Mouse (Mus musculus) lung, adult 18-20 months (tissue): ENCODE results near the gene Rhoq.
A peak's percentile ranks its signal among the peaks of the same experiment; 100 is the strongest.

Experiments
- DNase-seq, 2 experiments: peaks; one replicate each; pipeline ENCODE4 v3.0.0; 2022; ENCODE audit warnings: mixed read lengths in 2 of 2

Gene Rhoq

GRCm38 (mm10) chr17:87011301-87012019, 48.6 kb downstream of the Rhoq start:
- DNase-seq = no peak

DNA sequence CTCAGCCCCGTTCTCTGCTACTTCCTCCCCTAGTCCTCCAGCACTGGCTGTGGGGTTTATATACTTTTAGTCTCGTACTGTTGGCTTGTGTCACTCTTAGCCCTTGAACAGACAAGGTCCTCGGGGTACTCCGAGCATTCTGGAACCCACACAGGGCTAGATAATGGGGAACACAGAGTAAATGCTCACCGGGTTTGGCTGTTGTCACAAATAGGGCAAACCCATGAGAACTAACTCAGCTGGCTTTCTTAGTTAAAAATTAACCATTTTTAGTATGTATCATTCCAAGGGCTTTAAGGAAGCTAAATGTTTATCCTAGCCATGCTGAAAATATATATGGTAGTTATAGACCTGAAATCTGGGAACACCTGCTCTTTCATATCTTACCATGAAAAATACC, 56.8 kb downstream of the Rhoq start:
- no peak for DNase-seq

DNA sequence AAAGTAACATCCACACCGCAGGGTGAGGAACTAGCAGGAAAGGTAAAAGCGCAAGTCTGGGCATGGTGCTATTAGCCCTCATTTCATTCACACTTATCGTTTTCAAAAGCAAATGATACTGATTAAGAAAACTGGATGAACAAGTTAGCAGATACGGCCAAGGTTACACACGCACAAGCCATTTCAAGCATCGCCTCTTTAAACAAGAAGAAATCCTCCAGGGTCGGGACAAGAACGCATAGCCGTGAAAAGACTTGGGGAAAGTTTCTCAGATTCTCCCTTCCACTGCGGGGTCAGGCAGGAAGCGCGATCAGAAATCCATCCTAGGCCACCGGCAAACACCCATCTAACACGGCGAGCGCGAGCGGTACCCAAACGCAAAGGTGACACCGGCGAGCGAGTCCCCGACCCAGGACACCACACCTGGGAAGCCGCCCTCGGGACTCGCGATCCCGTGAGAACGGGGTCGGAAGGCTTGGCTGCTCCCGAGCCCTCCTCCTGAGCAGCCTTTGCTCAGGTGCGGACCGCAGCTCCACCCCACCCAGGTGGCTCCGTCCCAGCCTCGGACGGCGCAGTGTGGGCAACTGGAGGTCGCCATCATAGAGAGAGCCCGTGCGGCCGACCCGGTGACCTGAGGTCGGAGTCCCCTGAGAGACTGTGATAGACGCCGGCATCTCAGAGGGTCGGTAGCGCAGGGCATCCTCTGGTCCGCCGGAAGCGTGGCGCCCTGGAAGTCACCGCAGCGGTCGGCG, 61.8 kb downstream of the Rhoq start:
- DNase-seq = peak in 1 of 2 experiments; percentile 25

DNA sequence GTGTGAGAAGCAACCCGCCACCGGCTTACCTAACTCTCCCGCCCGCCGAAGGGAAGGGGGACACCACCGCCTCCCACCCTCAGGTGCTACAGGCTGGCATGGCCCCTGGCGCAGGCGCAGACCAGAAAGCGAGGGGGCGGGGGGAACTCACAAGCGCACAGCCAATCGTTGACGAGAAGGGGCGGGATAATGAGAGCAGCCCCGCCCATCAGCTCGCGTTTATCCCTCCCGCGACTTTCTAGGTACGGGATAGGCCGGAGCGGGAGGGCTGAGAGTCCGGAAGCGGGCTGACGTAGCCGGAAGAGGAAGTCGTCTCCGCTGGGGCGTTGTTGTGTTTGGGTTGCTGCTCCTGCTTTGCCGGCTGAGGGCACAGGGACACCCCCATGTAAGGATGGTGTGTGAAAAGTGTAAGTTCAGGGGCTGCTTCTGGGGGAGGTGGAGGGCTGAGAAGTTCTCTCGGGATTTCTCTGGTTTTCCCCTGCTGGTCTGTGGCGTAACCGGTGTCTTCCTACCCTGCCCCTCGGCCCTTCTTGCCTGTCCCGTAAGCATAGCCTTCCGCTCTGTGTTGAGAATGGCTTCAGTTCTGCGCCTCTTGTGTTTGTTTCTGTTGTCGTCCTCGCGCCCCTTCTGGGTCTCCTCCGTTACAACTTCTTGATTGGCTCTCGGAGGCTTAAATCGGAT, 62.5 kb downstream of the Rhoq start, which contains the start of the genes Pigf and Cript:
Pigf (minus strand) TSS at position 138 of the 681 bp plus-strand sequence.
Cript (plus strand) TSS at position 282 of the 681 bp plus-strand sequence.
- DNase-seq = peak; percentile 98 to 99

DNA sequence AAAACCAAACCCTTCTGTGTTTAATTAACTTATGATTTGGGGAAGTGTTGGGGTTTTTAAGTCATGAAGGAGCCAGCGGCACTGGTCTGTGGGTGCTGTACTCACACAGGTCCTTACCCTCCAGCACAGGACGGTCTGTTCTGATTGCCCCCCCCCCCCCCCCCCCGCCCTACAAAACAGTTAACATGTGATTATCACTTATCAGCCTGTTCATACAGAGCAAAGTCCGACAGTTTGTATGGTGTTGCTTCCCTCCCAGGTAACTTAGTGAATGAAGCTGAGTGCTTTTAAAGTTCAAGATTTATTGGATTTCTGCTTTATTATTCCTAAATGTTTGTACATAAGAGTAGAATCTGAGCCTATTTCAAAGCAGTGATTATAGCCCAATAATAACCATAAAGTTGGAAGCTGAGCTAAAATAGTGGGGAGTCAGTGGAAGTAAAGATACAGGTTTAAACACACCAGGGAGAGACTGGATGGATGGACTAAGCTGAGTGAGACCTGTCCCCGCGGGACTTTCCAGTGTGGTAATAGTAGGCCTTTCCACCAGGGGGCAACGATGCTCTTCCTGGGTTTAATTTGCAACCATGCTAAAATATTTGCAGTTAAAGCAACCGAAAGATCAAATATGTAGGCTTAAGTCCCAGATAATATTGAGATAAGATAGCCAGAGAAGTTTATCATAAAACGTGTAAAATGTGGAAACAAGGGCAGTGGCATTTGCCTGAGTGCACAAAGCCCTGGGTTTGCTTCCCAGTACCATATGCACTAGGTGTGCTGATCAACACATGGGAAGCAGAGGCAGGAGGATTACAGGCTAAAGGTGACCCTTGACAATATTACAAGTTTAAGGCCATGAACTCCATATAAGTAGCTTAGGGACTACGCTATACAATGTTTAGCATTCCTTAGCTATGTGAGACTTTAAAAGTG, 73.5 kb downstream of the Rhoq start:
- peak in 1 of 2 experiments; percentile 17 for DNase-seq

DNA sequence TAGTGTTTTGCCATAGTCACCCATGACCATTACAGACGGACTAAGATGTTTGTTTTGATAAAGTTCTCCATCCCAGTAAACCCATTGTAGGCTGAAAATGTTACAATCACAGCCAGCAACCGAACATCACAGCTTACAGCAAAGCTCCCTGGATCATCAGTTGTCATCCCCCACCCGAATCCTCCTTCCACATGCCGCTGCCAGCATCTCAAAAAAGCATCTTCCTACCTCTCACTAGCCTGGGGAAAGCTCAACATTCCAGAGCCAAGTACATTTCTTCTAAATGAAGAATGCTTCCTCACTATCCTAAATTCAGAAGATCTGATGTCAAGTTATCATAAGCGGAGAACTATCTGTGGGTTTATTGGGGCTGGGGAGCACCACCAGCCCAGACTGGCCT, 75.6 kb downstream of the Rhoq start:
- DNase-seq = no peak

GRCm38 (mm10) chr17:87041739-87042138, 78.9 kb downstream of the Rhoq start:
- DNase-seq = peak; percentile 58 to 75

DNA sequence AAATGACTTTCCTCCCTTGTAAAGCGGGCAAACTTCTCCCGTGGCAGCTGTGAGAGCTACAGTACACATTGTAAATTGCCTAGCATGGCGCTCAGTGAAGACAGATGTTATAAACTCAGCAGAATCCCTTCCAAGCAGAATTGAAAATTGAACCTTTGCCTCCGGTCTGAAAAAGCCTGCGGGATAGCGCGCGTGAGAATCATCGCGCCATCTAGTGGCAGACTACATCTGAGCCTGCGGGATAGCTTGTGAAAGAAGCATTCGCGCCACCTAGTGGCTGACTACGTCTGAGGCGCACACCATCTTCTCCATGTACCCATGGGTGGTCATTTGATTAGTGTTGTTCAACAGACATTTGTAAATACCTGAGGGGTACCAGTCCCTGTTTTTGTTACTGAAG, 81.5 kb downstream of the Rhoq start:
- DNase-seq = peak; percentile 83 to 90

DNA sequence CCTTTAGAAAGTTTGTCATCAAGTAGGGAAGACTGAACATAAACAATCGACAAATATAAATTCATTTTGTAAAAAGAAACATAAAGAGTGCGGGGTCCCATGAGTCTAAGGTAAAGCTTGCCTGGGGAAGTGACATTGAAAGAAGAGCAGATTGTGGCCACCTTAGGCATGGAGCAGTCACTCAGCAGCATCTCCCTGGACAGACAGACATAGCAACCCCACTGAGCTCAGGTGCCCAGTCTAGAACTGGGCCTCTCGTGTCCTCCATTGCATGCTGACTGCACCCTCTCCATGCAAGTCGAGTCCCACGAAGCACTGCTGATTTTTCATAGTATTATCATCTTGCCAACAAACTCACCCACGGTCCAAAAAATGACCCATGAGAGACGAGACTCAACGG, 81.9 kb downstream of the Rhoq start:
- no peak for DNase-seq
